Mouse (Mus musculus) forebrain, embryonic 16.5 days (tissue): Measurements from ENCODE around the gene Tm2d1. TPM values are rescaled to one million over a fixed set of nuclear protein-coding genes. Genes with fewer than 3 reads are reported as not detected.
"Not testable (repeated sequence)": the region's sequence is repeated elsewhere in the genome, so short reads cannot be mapped to it uniquely, and the experiment has no call there.

ENCODE experiments used
- ATAC-seq: fragments of 200-750 bp; cut with Nextera tagmentation; 2 replicates; pipeline ENCODE4 v1.8.0; 2017; ENCODE audit warnings: mild to moderate bottlenecking, moderate library complexity
- H3K27ac ChIP-seq: fragments of 300-500 bp; sonication (generic); 2 replicates; pipeline ENCODE4 v1.5.1; 2014; ENCODE audit warnings: low read length, control low read depth
- H3K27me3 ChIP-seq: fragments of 300-500 bp; sonication (generic); replicated peaks from 2 replicates; pipeline ENCODE4 v1.6.1; 2014; ENCODE audit warnings: low read length; ENCODE audit not compliant: control insufficient read depth, insufficient read depth
- H3K36me3 ChIP-seq: fragments of 300-500 bp; sonication (generic); 2 replicates; pipeline ENCODE4 v1.6.1; 2014; ENCODE audit not compliant: control insufficient read depth, insufficient read depth
- H3K4me1 ChIP-seq: fragments of 300-500 bp; sonication (generic); replicated peaks from 2 replicates; pipeline ENCODE4 v1.6.1; 2014; ENCODE audit warnings: low read length; ENCODE audit not compliant: control insufficient read depth, insufficient read depth
- H3K4me2 ChIP-seq: fragments of 300-500 bp; sonication (generic); 2 replicates; pipeline ENCODE4 v1.6.1; 2014; ENCODE audit warnings: mild to moderate bottlenecking, low read length, control low read depth
- H3K4me3 ChIP-seq: fragments of 300-500 bp; sonication (generic); replicated peaks from 2 replicates; pipeline ENCODE4 v1.5.1; 2014; ENCODE audit warnings: mild to moderate bottlenecking, low read length, control low read depth
- H3K9ac ChIP-seq: fragments of 300-500 bp; sonication (generic); replicated peaks from 2 replicates; pipeline ENCODE4 v1.6.1; 2014; ENCODE audit warnings: low read depth, low read length, control low read depth
- H3K9me3 ChIP-seq: fragments of 300-500 bp; sonication (generic); 2 replicates; pipeline ENCODE4 v1.6.1; 2016; ENCODE audit warnings: low read length; ENCODE audit not compliant: control insufficient read depth
- WGBS: fragments of 180-500 bp; shearing (Covaris S2); extraction: QIAGEN DNeasy Blood & Tissue Kit; methylation state at CpG from one replicate; pipeline ENCODE4 v1.1.7; 2014; 5-methylcytosine and 5-hydroxymethylcytosine counted together
- polyA plus RNA-seq: library from polyadenylated mRNA; unstranded; fragments of >200 nt; fragmentation: Nextera tagmentation; extraction: Ambion mirVana; gene quantifications from 2 replicates; pipeline ENCODE4 v1.2.1, GENCODE M21; 2015

Tm2d1 gene
- polyA plus RNA-seq, result 112 and 119 TPM in 2 replicates

DNA sequence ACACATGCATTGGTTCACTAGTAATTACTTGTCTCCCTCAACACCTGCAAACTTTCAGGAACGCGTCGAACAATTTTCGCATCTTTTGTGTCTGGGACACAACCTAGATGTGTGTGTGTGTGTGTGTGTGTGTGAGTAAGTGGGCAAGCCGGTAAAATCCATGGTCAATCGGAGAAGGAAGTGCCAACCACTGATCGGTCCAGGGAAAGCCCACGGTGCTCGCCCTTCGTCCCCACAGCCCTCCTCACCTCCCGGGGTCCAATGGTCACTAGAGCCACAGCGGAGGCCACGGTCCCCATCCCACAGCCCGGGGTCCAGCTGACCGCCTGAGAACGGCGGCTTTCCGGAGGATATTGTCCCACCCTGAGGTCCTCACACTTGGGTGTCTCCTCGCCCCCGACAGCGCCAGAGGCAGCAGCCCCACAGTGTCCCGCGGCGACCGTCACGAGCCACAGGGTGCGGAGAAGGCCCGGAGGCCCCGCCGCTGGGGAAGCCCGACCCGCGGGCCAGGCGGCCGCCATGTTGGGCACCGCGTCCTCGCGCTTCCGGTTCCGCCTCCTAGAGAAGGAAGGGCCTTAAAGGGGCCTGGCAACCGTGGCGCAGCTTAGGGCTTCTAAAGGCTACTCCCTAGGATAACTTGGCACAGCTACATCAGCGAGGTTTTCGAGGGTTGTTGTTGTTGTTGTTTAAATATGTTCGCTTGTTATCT, at the start of gene Tm2d1:
Tm2d1 (minus strand) TSS at position 591 of the 709 bp plus-strand sequence.
- Histone ChIP-seq H3K9ac (peak within 1 kb of the TSS; percentile 99), H3K27ac (peak within 1 kb of the TSS; percentile 41; the same call in 1 of the 2 replicates), H3K27me3 (no peaks in the 10 kb centered on the region), H3K4me2 (peak within 1 kb of the TSS; percentile 73), H3K9me3 (no peaks in the 10 kb centered on the region), H3K4me3 (peak within 1 kb of the TSS; percentile 96), H3K36me3 (no peaks in the 10 kb centered on the region; the same call in 1 of the 2 replicates), H3K4me1 (peaks cover 6% of the 10 kb centered on the region)
- ATAC-seq, result peak; percentile 98
- 0% methylated on average over 34 of the region's 46 CpGs for WGBS

DNA sequence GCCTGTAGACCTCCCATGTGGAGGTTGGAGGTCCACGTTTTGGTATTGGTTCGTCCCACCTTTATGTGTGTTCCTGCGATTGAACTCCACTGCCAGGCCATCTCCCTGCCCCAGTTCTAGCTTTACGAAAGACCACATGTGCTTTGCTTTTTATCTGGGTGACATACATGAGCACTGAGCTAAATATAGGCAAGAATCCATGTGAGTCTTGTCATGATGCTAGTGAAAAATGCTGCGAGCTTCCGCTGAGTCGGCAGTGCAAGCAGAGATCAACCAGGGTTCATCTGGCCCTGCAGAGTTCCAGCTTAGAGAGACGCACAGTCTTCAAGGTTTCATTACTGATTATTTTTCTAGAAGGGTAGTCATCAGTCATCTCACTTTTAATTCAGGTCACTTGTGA, 45.3 kb upstream of the Tm2d1 start:
- no peaks in the 10 kb centered on the region for H3K9me3 ChIP-seq
- H3K27ac ChIP-seq, result no peak overlapping the region
- H3K4me1 ChIP-seq, result no peaks in the 10 kb centered on the region
- no peak for ATAC-seq
- no peak overlapping the region for H3K9ac ChIP-seq
- no peaks in the 10 kb centered on the region for H3K27me3 ChIP-seq
- WGBS, result 86% methylated on average over 8 of the region's 8 CpGs
- no peaks in the 10 kb centered on the region for H3K36me3 ChIP-seq
- no peak overlapping the region for H3K4me3 ChIP-seq
- H3K4me2 ChIP-seq, result no peak overlapping the region

DNA sequence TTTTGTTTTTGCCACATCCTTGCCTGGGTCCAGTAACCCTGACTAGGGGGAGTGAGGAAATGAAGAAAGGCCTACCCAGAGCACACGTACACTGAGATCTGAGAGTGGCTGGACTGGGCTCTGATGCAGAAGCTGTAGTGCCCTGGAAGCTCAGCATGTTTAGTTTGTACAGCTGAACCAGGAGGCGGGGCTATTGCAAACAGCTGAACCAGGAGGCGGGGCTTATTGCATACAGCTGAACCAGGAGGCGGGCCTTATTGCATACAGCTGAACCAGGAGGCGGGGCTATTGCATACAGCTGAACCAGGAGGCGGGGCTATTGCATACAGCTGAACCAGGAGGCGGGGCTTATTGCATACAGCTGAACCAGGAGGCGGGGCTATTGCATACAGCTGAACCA, 32.0 kb upstream of the Tm2d1 start:
- 97% methylated on average over 8 of the region's 8 CpGs for WGBS

DNA sequence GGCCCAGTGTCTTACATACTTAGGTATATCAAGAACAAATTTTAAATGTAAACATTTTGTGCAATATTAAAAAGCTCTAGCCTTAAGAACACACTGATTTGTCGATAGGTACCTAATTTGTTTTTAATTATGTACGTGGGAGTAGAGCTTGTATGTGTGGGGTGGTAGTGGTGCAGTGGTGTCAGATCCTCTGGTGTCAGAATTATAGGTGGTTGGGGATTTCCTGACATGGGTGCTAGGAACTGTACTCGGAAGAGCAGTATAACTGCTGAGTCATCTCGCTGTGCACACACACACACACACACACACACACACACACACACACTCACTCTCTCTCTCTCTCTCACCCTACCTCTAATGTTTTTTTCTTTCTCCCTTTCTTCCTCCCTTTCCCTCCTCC, 25.3 kb upstream of the Tm2d1 start:
- H3K9me3 ChIP-seq, result no peaks in the 10 kb centered on the region
- no peak for ATAC-seq
- no peak overlapping the region for H3K27ac ChIP-seq
- H3K4me2 ChIP-seq, result no peak overlapping the region
- WGBS, result 93% methylated on average over 4 of the region's 4 CpGs
- no peak overlapping the region for H3K9ac ChIP-seq
- H3K36me3 ChIP-seq, result no peaks in the 10 kb centered on the region
- H3K27me3 ChIP-seq, result no peaks in the 10 kb centered on the region
- no peaks in the 10 kb centered on the region for H3K4me1 ChIP-seq
- no peak overlapping the region for H3K4me3 ChIP-seq

More for the DNA sequence above, 32.0 kb upstream of the Tm2d1 start:
- H3K27ac ChIP-seq, H3K27me3 ChIP-seq, H3K9me3 ChIP-seq, ATAC-seq, H3K9ac ChIP-seq, H3K4me1 ChIP-seq, H3K4me2 ChIP-seq, H3K36me3 ChIP-seq, H3K4me3 ChIP-seq: not testable (repeated sequence)

DNA sequence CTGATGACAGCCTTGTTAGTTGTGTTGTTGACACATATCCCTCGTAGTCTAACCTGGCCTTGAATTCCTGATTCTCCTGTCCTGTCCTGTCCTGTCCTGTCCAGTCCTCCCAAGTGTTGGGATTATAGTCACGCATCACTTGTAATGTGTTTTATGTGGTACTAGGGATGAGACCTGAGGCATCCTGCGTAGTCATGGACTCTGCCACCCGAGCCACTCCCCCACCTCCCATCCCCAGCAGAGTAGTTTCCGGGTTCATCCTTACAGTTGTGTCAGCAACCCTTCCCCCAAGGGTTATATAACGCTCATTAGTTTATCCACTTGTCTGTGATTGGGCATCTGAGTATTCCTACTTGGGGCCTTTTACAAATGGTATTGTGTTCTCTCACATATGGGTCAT, 21.3 kb upstream of the Tm2d1 start:
- Histone ChIP-seq H3K4me3 (no peak overlapping the region), H3K36me3 (no peaks in the 10 kb centered on the region)
- no peak for ATAC-seq

DNA sequence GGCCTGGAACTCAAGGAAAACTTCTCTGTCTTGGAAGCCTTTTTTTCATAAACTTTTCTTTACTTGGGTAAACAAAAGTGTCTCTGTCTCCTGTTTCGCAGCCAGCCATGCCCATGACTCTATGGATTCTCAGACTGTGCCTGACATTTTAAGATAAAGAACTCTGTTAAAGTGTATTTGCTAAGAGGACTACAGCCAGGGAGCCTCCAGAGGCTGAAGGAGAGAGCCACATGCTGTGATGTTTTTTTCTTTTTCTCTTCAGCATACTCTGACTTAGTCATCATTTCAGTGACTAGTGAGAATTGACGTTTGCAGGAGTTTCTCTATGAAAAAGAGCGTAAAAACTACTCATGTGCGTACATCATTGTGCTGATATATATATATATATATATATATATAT, 20.4 kb upstream of the Tm2d1 start:
- no peaks in the 10 kb centered on the region for H3K36me3 ChIP-seq
- H3K4me1 ChIP-seq, result no peaks in the 10 kb centered on the region
- H3K4me3 ChIP-seq, result no peak overlapping the region
- no peaks in the 10 kb centered on the region for H3K27me3 ChIP-seq
- ATAC-seq, result no peak
- 83% methylated on average over 4 of the region's 4 CpGs for WGBS
- H3K9me3 ChIP-seq, result no peaks in the 10 kb centered on the region
- H3K4me2 ChIP-seq, result no peak overlapping the region
- no peak overlapping the region for H3K27ac ChIP-seq
- H3K9ac ChIP-seq, result no peak overlapping the region

More for the DNA sequence above, 21.3 kb upstream of the Tm2d1 start:
- Histone ChIP-seq H3K4me1 (no peaks in the 10 kb centered on the region), H3K27me3 (no peaks in the 10 kb centered on the region), H3K9me3 (no peaks in the 10 kb centered on the region), H3K4me2 (no peak overlapping the region), H3K27ac (no peak overlapping the region), H3K9ac (no peak overlapping the region)
- 92% methylated on average over 6 of the region's 6 CpGs for WGBS

DNA sequence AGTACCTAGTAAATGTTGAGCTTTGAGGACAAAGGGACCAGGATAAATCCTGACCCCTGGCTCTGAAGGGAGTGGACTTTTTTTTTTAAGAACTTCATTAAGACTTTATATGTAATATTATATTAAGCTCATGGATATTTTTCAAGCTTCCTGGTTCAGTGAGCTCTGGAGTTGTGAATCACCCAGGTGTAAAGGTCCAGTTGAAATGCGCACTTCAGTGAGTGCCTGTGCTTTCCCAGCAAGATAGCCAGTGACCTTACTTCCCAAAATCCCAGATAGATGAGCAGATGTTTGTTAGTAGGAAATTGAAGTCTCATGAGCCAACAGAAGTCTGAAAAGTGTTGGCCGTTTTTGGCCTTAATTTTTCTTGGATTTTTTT, 18.5 kb upstream of the Tm2d1 start:
- Histone ChIP-seq H3K9me3 (no peaks in the 10 kb centered on the region), H3K4me2 (no peak overlapping the region), H3K27me3 (no peaks in the 10 kb centered on the region), H3K4me3 (no peak overlapping the region), H3K4me1 (no peaks in the 10 kb centered on the region), H3K27ac (no peak overlapping the region), H3K9ac (no peak overlapping the region), H3K36me3 (no peaks in the 10 kb centered on the region)
- 86% methylated on average over 2 of the region's 2 CpGs for WGBS
- no peak for ATAC-seq

DNA sequence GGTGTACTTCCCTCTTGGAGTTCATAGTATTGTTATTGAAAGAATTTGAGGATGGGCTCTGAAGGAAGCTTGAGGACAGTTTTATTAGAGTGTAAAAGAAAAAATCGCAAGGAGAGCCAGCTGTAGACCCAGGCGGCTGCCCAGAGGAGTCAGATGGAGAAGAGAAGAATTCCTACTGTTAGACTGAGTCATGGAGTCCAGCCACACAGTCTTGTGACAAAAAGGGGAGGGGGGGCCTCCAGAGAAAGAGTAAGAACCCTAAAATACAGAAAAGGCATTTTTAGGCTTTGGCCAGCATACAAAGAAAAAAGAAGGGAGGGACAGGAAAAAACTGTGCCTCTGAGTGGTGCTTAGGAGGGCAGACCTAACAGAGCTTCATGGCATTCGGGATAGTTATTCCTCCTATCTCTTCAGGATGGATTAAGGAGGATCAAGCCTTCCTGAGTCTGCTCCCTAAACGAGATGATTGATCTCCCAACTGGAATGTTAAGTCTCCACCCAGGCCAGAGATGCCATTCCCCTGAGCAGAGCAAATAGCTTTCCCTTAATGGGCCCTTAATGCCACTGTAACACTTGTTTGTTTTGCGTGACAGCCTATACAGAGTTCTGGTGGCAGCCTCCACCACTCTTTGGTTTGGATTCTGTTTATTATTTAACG, 17.9 kb upstream of the Tm2d1 start:
- H3K9ac ChIP-seq, result no peak overlapping the region
- no peak for ATAC-seq
- WGBS, result 32% methylated on average over 6 of the region's 6 CpGs

DNA sequence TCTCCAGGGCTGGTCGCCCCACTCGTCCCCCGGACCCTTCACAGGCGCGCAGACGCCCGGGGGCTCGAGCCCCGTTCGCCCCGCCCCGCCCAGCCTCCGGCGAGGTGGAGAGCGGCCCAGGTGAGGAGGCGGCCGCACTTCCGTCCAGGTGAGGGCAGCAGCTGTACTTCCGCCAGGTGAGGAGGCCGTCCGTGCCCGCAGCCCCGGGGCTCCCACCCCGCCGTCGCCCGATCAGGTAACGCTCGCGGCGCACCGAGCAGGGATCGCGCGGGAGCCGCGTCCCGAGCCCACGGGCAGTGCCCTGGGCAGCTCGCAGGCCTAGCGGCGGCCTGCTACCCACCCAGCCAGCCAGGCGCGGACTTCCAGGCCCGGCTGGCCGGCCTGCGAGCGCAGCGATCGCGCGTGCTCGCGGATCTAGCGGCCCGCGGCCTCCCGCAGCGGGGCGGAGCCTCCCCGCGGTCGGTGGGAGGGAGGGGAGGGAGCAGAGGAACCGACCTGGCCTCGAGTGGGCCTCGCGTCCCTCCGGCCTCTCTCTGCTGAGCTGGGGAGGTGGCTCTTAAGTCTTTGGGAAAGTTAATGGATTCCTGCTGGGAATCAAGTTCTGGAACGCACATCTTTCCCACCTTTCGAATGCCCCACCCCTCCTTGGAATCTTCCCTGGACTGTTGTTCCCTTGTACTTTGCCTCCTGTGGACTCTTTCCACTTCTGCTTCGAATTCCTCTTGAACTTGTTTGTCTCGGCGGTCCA, 12.8 kb upstream of the Tm2d1 start, which contains the start of gene Patj:
Patj (plus strand) TSS at position 96 of the 748 bp plus-strand sequence.
- peak; percentile 89 for ATAC-seq
- Histone ChIP-seq H3K9ac (peak within 1 kb of the TSS; percentile 100), H3K36me3 (no peaks in the 10 kb centered on the region), H3K9me3 (no peaks in the 10 kb centered on the region), H3K4me1 (peaks cover 4% of the 10 kb centered on the region), H3K27ac (peak within 1 kb of the TSS; percentile 76), H3K27me3 (no peaks in the 10 kb centered on the region), H3K4me2 (peak within 1 kb of the TSS; percentile 84), H3K4me3 (peak within 1 kb of the TSS; percentile 86)
- 1% methylated on average over 63 of the region's 73 CpGs for WGBS

More for the DNA sequence above, 17.9 kb upstream of the Tm2d1 start:
- Histone ChIP-seq H3K27ac (no peak overlapping the region), H3K4me1 (peaks cover 4% of the 10 kb centered on the region), H3K9me3 (no peaks in the 10 kb centered on the region), H3K4me2 (no peak overlapping the region), H3K4me3 (no peak overlapping the region), H3K36me3 (no peaks in the 10 kb centered on the region), H3K27me3 (no peaks in the 10 kb centered on the region)
